Mouse (Mus musculus) brain, embryonic 14.5 days (tissue): ENCODE results near the gene Pepd.

Experiments
- CTCF ChIP-seq: fragments of 200-500 bp; IDR thresholded peaks from 2 replicates; pipeline ENCODE4 v1.5.1; 2012; ENCODE audit warnings: inconsistent platforms, mild to moderate bottlenecking, moderate library complexity, borderline replicate concordance; ENCODE audit not compliant: insufficient read depth, insufficient read length; ENCODE audit errors: extremely low read depth
- POLR2A ChIP-seq: fragments of 200-500 bp; IDR thresholded peaks from 2 replicates; pipeline ENCODE4 v1.6.1; 2012; ENCODE audit warnings: mild to moderate bottlenecking, inconsistent platforms, borderline replicate concordance; ENCODE audit not compliant: poor library complexity, insufficient read depth, insufficient read length, severe bottlenecking; ENCODE audit errors: extremely low read depth

DNA sequence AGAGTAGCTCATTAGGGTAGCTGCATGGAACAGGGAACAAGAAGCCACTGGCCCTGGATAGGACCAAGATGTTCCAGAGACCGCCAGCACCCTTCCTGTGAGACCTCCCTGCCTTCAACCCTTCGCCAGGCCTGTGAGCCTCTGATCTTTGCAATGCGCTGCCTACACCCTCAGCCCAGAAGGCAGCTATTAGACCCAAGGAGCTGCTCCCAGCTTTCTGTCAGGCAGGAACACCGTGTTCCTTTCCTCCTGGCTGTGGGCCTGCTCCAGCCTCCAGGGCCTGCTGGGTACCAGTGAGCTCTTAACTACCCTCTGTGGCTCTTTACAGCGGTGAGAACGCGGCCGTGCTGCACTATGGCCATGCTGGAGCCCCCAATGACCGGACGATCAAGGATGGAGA, 109.2 kb downstream of the Pepd start:
- TF ChIP-seq POLR2A (no peak), CTCF (no peak)
